Mouse (Mus musculus): ENCODE results near the gene Gid8.

DNA sequence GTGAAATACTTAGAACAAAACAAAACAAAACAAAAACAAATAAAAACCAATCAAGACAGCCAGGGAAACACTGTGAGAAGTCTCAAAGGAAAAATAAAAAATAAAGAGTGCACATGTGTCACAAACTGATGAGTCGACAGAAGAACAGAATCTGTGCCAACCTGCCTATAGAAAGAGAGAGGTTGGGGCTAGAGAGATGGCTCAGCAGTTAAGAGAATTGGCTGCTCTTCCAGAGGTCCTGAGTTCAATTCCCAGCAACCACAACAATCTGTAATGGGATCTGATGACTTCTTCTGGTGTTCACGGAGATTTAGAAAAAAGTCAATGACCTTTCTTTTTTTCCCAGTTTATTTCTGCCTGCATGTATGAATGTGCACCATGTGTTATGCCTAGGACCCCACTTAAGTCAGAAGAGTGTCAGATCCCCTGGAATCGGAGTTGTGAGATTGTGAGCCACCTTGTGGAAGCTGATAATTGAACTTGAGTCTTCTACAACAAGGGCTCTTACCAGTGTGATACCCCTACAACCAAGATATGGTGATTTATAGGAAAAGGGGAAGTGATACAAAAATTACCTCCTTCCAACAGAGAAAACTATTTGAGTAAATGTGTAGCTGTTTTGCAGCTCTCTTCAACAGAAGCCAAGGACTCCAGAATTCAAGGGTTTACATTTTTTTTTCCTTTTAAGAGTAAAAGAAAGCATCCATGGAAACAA lies 6.1 kb upstream of the Gid8 start:
- TF ChIP-seq POLR2A (IDR thresholded peaks at IDR 0.05; ENCODE audit: low read depth, low read length) (no peak), CTCF (IDR thresholded peaks at IDR 0.05; ENCODE audit: extremely low read depth, insufficient read depth, insufficient read length, insufficient replicate concordance) (no peak)
